Mouse (Mus musculus) Patski (cell line): ENCODE results near the gene Bloc1s1. TPM values are rescaled to one million over a fixed set of nuclear protein-coding genes. Genes with fewer than 3 reads are reported as not detected.
A peak's percentile ranks its signal among the peaks of the same experiment; 100 is the strongest.

Experiments
- ATAC-seq: fragments of 100-300 bp; one replicate; pipeline ENCODE4 v1.8.0; 2021
- CTCF ChIA-PET: fragments of 350-600 bp; sonication (Branson Sonifier 250); formaldehyde crosslinking; loops from one replicate; lab custom pipeline; 2022; ENCODE audit warnings: inconsistent platforms; lab: Charles Lee
- POLR2A ChIA-PET: fragments of 350-600 bp; sonication (Branson Sonifier 250); formaldehyde crosslinking; loops from one replicate; lab custom pipeline; 2022; ENCODE audit warnings: antibody characterized with exemption, inconsistent platforms; lab: Charles Lee
- DNase-seq: peaks from one replicate; pipeline ENCODE4 v3.0.0-alpha.2; 2011; ENCODE audit warnings: low read depth, low spot score
- H3K27me3 ChIP-seq: fragments of 371-371 bp; one replicate; pipeline ENCODE4 v1.5.1; 2021
- CTCF ChIP-seq: fragments of 100-300 bp; IDR thresholded peaks from one replicate; pipeline ENCODE4 v1.5.1; 2021
- in situ Hi-C: fragments of 300-500 bp; cut with MboI; formaldehyde crosslinking; loops from 3 replicates; pipeline ENCODE4 v1.11.1; 2018; ENCODE audit warnings: low pct_unique_long_range_greater_than_20kb, mixed read lengths
- polyA plus RNA-seq: library from polyadenylated mRNA; unstranded; gene quantifications from one replicate; pipeline ENCODE4 v1.2.3, GENCODE M21; 2021

The Bloc1s1 gene
- polyA plus RNA-seq, 1 experiment from 2014 or later: 203 TPM

GRCm38 (mm10) chr10:128891296-128892094 lies 32.3 kb downstream of the Bloc1s1 start, which contains the start of gene Gdf11:
Gene Gdf11 (minus strand): TSS chr10:128891718.
- no peaks in the 10 kb centered on the region for H3K27me3 ChIP-seq
- ChIA-PET CTCF (interaction anchor here (1.2 to 1.4 kb wide), 3 partner anchors 34 to 87 kb away, joined by 3 to 6 read pairs (median 3); no protein-coding TSS in a partner anchor), POLR2A (interaction anchor here (1.0 to 1.7 kb wide), 6 partner anchors 10 to 86 kb away, joined by 3 to 4 read pairs (median 4); no protein-coding TSS in a partner anchor)
- in situ Hi-C loops: no loop called here
- TF ChIP-seq CTCF: no peak
- ATAC-seq: peak; percentile 73
- no peak for DNase-seq

DNA sequence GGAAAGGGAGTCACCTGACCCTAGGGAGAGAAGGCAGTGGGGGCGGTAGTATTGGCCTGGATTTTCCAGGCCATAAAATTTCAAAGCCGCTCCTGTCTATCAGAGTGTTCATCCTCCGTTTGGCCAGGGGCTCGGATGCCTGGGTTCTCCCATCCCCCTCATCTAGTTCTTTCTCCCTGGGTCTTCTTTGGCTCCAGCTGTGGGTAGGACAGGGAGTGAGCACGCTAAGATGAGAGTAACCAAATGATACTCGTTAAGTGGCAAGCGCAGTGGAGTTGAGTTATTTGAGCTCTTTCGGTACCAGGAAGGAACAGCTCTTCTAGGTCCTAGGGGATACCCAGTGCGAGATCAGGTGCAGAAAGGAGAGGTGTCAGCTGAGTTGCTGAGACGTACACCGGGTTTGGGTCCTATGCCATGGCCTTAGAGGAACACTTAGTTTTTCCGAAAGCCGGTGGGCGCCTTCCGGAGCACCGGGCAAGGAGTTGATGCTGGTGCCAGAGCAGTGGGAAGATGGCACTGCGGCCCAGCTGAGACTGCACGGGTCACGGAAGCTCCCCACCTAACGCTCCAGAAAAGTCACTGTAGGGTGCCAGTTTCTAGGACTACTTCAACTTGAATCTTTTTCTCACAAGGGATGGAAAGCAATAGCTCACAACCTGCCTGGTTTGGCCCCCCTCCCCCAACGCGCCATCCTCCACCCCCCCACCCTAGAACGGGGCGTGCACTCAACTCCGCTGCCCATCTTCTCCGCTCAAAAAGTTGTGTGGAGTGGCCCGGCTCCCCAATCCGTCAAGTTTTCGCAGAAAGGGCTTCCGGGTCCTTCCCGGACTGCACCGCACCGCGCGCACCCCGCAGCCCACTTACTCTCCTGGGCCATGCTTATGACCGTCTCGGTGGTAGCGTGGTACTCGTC lies 33.2 kb downstream of the Bloc1s1 start:
- no peak for TF ChIP-seq CTCF
- ChIA-PET POLR2A (interaction anchor here (1.0 to 1.7 kb wide), 6 partner anchors 9 to 85 kb away, joined by 3 to 5 read pairs (median 4); no protein-coding TSS in a partner anchor), CTCF (interaction anchor here (1.0 to 1.3 kb wide), 3 partner anchors 18 to 58 kb away, joined by 3 read pairs; no protein-coding TSS in a partner anchor)
- in situ Hi-C loops: no loop called here
- H3K27me3 ChIP-seq: no peaks in the 10 kb centered on the region
- no peak for DNase-seq
- ATAC-seq: no peak

DNA sequence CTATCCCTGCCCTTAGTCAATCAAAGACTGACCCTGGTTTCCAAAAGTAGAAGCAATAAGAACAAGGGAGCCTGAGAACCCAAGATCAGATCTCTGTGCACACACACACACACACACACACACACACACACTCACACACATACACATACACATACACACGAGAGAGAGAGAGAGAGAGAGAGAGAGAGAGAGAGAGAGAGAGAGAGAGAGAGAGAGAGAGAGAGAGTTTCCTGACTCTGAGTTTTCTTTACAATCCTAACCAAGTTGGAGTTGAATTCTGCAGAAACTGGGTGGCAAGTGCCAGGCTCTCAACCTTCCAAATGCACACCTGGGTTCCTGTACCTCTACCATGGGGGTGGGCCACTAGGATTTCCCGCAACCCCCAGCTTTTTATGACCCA lies 34.0 kb downstream of the Bloc1s1 start:
- no peak for ATAC-seq
- TF ChIP-seq CTCF: no peak

DNA sequence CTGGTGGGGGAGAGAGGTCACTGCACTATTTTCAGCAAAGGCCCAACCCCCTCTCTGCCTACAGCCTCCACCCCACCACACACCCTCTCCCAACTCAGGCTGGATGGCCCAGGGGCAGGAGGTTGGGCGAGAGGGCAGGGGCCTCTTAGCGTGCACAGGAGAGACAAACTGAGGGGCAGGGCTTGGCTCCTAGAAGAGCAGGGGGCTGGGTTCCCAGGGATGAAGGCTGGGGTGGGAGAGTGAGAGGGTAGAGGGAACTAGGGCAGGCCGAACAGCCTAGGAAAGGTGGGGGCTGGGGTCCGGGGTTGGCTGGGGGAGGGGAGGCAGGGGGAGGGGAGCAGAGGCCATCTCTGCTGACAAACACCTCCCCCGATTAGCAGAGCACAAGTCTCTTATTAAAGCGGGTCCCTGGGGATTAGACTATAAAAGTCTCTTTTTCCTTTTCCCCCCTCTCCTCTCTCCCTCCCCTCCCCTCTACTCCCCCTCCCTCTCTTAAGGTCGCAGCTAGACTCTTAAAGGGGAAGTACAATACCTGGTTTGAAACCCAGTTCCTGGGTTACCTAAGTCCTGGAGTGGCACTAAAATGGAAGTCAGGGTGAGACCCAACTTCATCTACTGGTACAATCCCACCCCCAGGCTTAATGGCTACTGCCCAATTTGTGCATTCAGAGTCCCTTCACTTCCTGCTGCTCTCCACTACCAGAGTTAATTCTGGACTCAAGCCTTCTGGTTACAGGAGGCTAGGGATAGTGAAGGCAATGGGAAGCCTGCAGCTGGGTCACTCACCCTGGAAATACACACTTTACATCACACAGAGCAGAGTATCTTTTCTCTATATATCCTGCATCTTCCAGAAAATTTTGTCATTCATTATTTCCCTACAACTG lies 34.7 kb downstream of the Bloc1s1 start:
- in situ Hi-C loops: no loop called here
- ATAC-seq (no peak), DNase-seq (no peak)
- H3K27me3 ChIP-seq: no peaks in the 10 kb centered on the region
- no peak for TF ChIP-seq CTCF
- ChIA-PET POLR2A (interaction anchor here (1.4 to 1.7 kb wide), 2 partner anchors 8 to 14 kb away, joined by 4 to 5 read pairs; no protein-coding TSS in a partner anchor), CTCF (no interaction called here)

More for the DNA sequence above, 34.0 kb downstream of the Bloc1s1 start:
- POLR2A ChIA-PET: interaction anchor here (1.4 to 1.7 kb wide), 2 partner anchors 9 to 14 kb away, joined by 4 to 5 read pairs; no protein-coding TSS in a partner anchor
- H3K27me3 ChIP-seq: no peaks in the 10 kb centered on the region
- DNase-seq: no peak
- CTCF ChIA-PET: interaction anchor here (1.0 kb wide), 1 partner anchor 19 kb away, joined by 3 read pairs; no protein-coding TSS in a partner anchor
- in situ Hi-C loops: no loop called here

DNA sequence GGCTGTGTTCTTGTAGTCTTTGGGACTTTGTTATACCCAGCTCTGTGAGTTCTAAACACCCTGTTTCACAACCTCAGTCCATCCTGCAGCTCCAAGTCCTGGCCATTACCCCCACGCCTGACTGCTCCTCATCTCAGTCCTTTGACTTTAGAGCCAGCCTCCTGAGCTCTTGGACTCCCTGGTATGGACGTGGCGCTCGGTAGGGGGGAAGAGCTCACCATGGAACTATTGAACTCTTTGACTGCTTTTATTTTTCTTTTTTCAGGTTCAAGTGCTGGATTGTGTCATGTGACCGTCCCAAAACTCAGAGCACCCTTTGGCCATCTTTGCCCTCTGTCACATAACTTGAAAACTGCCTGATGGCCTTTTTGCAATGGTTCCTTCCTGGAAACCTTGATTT lies 41.8 kb downstream of the Bloc1s1 start:
- ATAC-seq (no peak), DNase-seq (no peak)
- in situ Hi-C loops: no loop called here
- TF ChIP-seq CTCF: no peak
- POLR2A ChIA-PET: interaction anchor here (0.6 to 1.5 kb wide), 2 partner anchors 8 to 9 kb away, joined by 3 to 4 read pairs; no protein-coding TSS in a partner anchor
- H3K27me3 ChIP-seq: no peaks in the 10 kb centered on the region
- CTCF ChIA-PET: interaction anchor here (1.0 to 2.5 kb wide), 5 partner anchors 10 to 40 kb away, joined by 3 to 6 read pairs (median 4); no protein-coding TSS in a partner anchor

- in situ Hi-C loops: no loop called here
- ATAC-seq (no peak), DNase-seq (no peak)
- POLR2A ChIA-PET: interaction anchor here (0.9 to 1.5 kb wide), 2 partner anchors 12 to 18 kb away, joined by 3 read pairs; partner anchors contain the start of gene Gdf11
- no peak for TF ChIP-seq CTCF
- no peaks in the 10 kb centered on the region for H3K27me3 ChIP-seq
- CTCF ChIA-PET: interaction anchor here (1.5 to 2.0 kb wide), 2 partner anchors 15 to 17 kb away, joined by 3 to 5 read pairs; no protein-coding TSS in a partner anchor
These were observed 45.0 kb downstream of the Bloc1s1 start for GRCm38 (mm10) chr10:128878811-128879210.

DNA sequence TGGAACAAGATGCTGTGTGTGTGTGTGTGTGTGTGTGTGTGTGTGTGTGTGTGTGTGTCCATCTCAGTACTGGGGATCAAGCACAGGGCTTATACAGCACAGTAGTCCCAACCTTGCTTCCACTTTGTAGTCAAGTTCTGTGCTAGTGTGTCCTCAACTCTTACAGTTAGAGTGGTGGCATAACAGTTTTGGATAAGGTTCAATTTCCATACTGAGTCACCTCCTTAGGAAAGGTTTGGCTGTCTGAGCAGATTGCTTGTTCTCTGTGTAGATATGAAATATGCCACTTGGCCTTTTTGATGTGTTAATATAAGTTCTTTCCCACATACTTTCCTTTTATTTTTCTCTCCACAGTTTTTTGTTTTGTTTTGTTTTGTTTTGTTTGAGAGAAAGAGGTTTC lies 45.5 kb downstream of the Bloc1s1 start:
- no peak for TF ChIP-seq CTCF
- CTCF ChIA-PET: no interaction called here
- in situ Hi-C loops: no loop called here
- DNase-seq (no peak), ATAC-seq (no peak)
- POLR2A ChIA-PET: interaction anchor here (1.5 kb wide), 1 partner anchor 13 kb away, joined by 3 read pairs; the partner anchor contains the start of gene Gdf11
- no peaks in the 10 kb centered on the region for H3K27me3 ChIP-seq

DNA sequence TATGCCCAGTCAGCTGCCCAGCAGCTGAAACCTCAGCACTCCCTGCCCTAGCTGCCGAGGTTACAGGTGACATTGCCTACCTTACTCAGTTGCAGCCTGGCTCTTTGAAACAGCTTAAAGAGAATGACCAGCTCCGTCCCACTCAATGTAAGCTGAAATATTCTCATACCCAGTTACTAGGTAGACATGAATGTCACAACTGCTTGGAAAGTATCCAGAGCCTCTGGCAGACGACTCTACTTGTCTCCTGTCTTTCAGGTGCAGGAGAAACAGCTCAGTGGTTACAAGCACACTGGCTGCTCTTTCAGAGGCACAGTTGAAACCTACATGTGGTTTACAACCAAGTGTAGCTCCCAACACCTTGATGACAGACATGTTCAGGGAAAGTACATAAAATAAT lies 53.5 kb downstream of the Bloc1s1 start:
- ATAC-seq (no peak), DNase-seq (no peak)
- no peak for TF ChIP-seq CTCF
- in situ Hi-C loops: no loop called here
- POLR2A ChIA-PET: interaction anchor here (0.7 kb wide), 1 partner anchor 20 kb away, joined by 4 read pairs; no protein-coding TSS in a partner anchor
- H3K27me3 ChIP-seq: no peaks in the 10 kb centered on the region
- CTCF ChIA-PET: interaction anchor here (1.1 to 2.0 kb wide), 3 partner anchors 10 to 39 kb away, joined by 4 to 5 read pairs (median 5); no protein-coding TSS in a partner anchor

Other genes with a start within 250 kb of the Bloc1s1 start
- gene Suox, start 250.0 kb downstream of the Bloc1s1 start, polyA plus RNA-seq: 15.2 TPM
- gene Rab5b, start 227.8 kb downstream of the Bloc1s1 start, polyA plus RNA-seq: 93.3 TPM
- 1.1 TPM for gene Pmel, start 219.8 kb downstream of the Bloc1s1 start, polyA plus RNA-seq
- 30.2 TPM for gene Cdk2, start 219.0 kb downstream of the Bloc1s1 start, polyA plus RNA-seq
- gene Dgka, start 179.2 kb downstream of the Bloc1s1 start, polyA plus RNA-seq: 9.9 TPM
- gene Pym1, start 176.1 kb downstream of the Bloc1s1 start, polyA plus RNA-seq: 37.8 TPM
- gene Mmp19, start 133.1 kb downstream of the Bloc1s1 start, polyA plus RNA-seq: 18.6 TPM
- 81.8 TPM for gene Dnajc14, start 120.0 kb downstream of the Bloc1s1 start, polyA plus RNA-seq
- 26.7 TPM for gene Tmem198b, start 119.7 kb downstream of the Bloc1s1 start, polyA plus RNA-seq
- 105 TPM for gene Sarnp, start 106.7 kb downstream of the Bloc1s1 start, polyA plus RNA-seq
- 56.5 TPM for gene Ormdl2, start 102.4 kb downstream of the Bloc1s1 start, polyA plus RNA-seq
- 62.3 TPM for gene Gdf11, start 32.3 kb downstream of the Bloc1s1 start, polyA plus RNA-seq
- gene Cd63, start 23.0 kb downstream of the Bloc1s1 start, polyA plus RNA-seq: 2,035 TPM
- gene Rdh5, start 1.1 kb downstream of the Bloc1s1 start, polyA plus RNA-seq: 10.8 TPM
- 20.3 TPM for gene Itga7, start 9.8 kb upstream of the Bloc1s1 start, polyA plus RNA-seq
- 6.1 TPM for gene Mettl7b, start 37.0 kb upstream of the Bloc1s1 start, polyA plus RNA-seq
- gene Olfr9, start 65.4 kb upstream of the Bloc1s1 start, polyA plus RNA-seq: not detected
- gene Olfr763, start 86.8 kb upstream of the Bloc1s1 start, polyA plus RNA-seq: not detected
- gene Olfr764-ps1, start 115.9 kb upstream of the Bloc1s1 start, polyA plus RNA-seq: not detected
- gene Olfr765, start 126.0 kb upstream of the Bloc1s1 start, polyA plus RNA-seq: not detected
- gene Olfr766-ps1, start 144.9 kb upstream of the Bloc1s1 start, polyA plus RNA-seq: not detected
- gene Olfr767, start 158.9 kb upstream of the Bloc1s1 start, polyA plus RNA-seq: 0.03 TPM
- gene Olfr768, start 175.3 kb upstream of the Bloc1s1 start, polyA plus RNA-seq: not detected
- gene Olfr769, start 193.8 kb upstream of the Bloc1s1 start, polyA plus RNA-seq: not detected
- gene Olfr770, start 215.0 kb upstream of the Bloc1s1 start, polyA plus RNA-seq: not detected
- gene Olfr771, start 240.7 kb upstream of the Bloc1s1 start, polyA plus RNA-seq: not detected